Comparison of ENCODE assay signal across 23 mouse cellular contexts in the genomic region with DNA sequence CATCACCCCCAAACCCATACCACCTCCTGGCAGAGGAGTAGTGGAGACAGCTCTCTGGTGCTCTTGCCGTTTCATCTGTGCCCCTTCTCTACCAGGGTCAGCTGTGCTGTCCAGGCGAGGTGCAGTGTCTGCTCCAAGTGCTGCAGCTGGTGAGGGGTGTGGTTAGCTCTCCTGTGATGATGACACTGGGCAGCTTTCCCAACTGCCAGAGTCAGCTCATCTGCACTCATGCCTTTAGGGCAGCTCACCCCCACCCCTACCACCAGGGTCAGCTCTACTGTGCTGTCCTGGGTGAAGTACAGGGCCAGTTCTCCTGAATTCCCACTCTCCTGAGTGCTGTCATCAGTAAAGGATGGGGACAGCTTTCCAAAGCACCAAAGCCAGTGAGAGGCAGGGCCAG.
DNase-seq lines count a peak whose midpoint lies in the region; ATAC-seq and TF ChIP-seq lines count a peak whose summit lies in the region.
"Had no signal": no experiment of that assay in that cellular context is flagged by ENCODE, and none has a peak within 500 bp of the region (broad histone marks: within the 10 kb centered on the region; RNA-seq: fewer than 3 reads in every experiment).

No protein-coding gene starts in this region.

- no peak for TF ChIP-seq POLR2A in lung, adult 2 months (IDR thresholded peaks at IDR 0.05; ENCODE audit: borderline replicate concordance, extremely low read depth, low read depth, low read length)

- no peak for TF ChIP-seq CTCF in gastrocnemius, adult 2 months (IDR thresholded peaks at IDR 0.05)
- no peak for TF ChIP-seq CTCF in lung, adult 2 months (IDR thresholded peaks at IDR 0.05; ENCODE audit: insufficient read depth, low read length)

- intact Hi-C loops in gastrocnemius, adult 2 months (cut with DNase I) = no loop called here

- WGBS in lung, adult 2 months = 44% methylated on average over 2 of the region's 2 CpGs

- no peak overlapping the region for H3K27ac ChIP-seq in gastrocnemius, adult 2 months
- H3K27ac ChIP-seq: embryonic facial prominence, embryonic 13.5 days; kidney, postnatal 0 days; liver, embryonic 14.5 days; macrophage; neural tube, embryonic 15.5 days; stomach, embryonic 15.5 days had no signal

- no peak overlapping the region for H3K4me3 ChIP-seq in gastrocnemius, adult 2 months
- H3K4me3 ChIP-seq in lung, adult 2 months (replicated peaks; ENCODE audit: extremely low read depth, low read depth, low read length) = no peak overlapping the region
- H3K4me3 ChIP-seq: embryonic facial prominence, embryonic 13.5 days; heart, embryonic 12.5 days; myocyte; neural tube, embryonic 15.5 days; stomach, embryonic 15.5 days had no signal

- DNase-seq in gastrocnemius, adult 2 months = peak; percentile 36
- DNase-seq in gastrocnemius, adult 8-10 months (ENCODE audit: low spot score in 2 of 2) = no peak
- DNase-seq in MN1 (ENCODE audit: low spot score) = peak; percentile 79
- DNase-seq in adrenal gland, postnatal 10 days = peak; percentile 16
- no peak for DNase-seq in frontal cortex, postnatal 36 days (ENCODE audit: low spot score in 2 of 2)
- DNase-seq in lung, adult 2 months = no peak
- DNase-seq: cerebellum, adult 9-10 months; heart, postnatal 4 days; midbrain, embryonic 14.5 days; right cerebral cortex, postnatal 25 days; thymus, adult 2 months had no signal

- ATAC-seq in granulocyte monocyte progenitor cell, adult 5-6 weeks (replicated peaks; ENCODE audit: poor library complexity, severe bottlenecking) = peak; percentile 49
- ATAC-seq: forebrain, embryonic 16.5 days; hindbrain, embryonic 16.5 days; intestine, postnatal 0 days had no signal

- no peaks in the 10 kb centered on the region for H3K4me1 ChIP-seq in lung, adult 2 months (ENCODE audit: control insufficient read depth, insufficient read depth, low read length)
- H3K4me1 ChIP-seq: embryonic facial prominence, embryonic 13.5 days; heart, embryonic 12.5 days; neural tube, embryonic 15.5 days; stomach, embryonic 15.5 days had no signal

Comparison
In these comparisons a context has a peak if more than half of its experiments do, and no peak if none do; other contexts are left out.
1. DNase-seq: peak in gastrocnemius, adult 2 months (single experiment), MN1 (single experiment) and adrenal gland, postnatal 10 days (single experiment); none in gastrocnemius, adult 8-10 months (0 of 2), frontal cortex, postnatal 36 days (0 of 2) and lung, adult 2 months (single experiment).